Mouse (Mus musculus) forebrain, postnatal 0 days (tissue): Measurements from ENCODE around the gene Nfya. TPM values are rescaled to one million over a fixed set of nuclear protein-coding genes. Genes with fewer than 3 reads are reported as not detected.
"Not testable (repeated sequence)": the region's sequence is repeated elsewhere in the genome, so short reads cannot be mapped to it uniquely, and the experiment has no call there.

ENCODE experiments used
- ATAC-seq: fragments of 200-750 bp; cut with Nextera tagmentation; 2 replicates; pipeline ENCODE4 v1.8.0; 2017; ENCODE audit warnings: mild to moderate bottlenecking, moderate library complexity
- DNase-seq: peaks from one replicate; pipeline ENCODE4 v3.0.0-alpha.2; 2015
- H3K27ac ChIP-seq: fragments of 300-500 bp; sonication (generic); 2 replicates; pipeline ENCODE4 v1.5.1; 2014; ENCODE audit warnings: low read depth, mild to moderate bottlenecking, antibody characterized with exemption, low read length, moderate library complexity, mixed read lengths
- H3K27me3 ChIP-seq: fragments of 300-500 bp; sonication (generic); 2 replicates; pipeline ENCODE4 v1.6.1; 2014; ENCODE audit warnings: mild to moderate bottlenecking, low read length, mixed read lengths; ENCODE audit not compliant: insufficient read depth
- H3K36me3 ChIP-seq: fragments of 300-500 bp; sonication (generic); 2 replicates; pipeline ENCODE4 v1.6.1; 2014; ENCODE audit warnings: mild to moderate bottlenecking, moderate library complexity; ENCODE audit not compliant: insufficient read depth
- H3K4me1 ChIP-seq: fragments of 300-500 bp; sonication (generic); 2 replicates; pipeline ENCODE4 v1.6.1; 2014; ENCODE audit warnings: antibody characterized with exemption; ENCODE audit not compliant: insufficient read depth
- H3K4me2 ChIP-seq: fragments of 300-500 bp; sonication (generic); 2 replicates; pipeline ENCODE4 v1.6.1; 2014; ENCODE audit warnings: low read depth, mild to moderate bottlenecking, moderate library complexity
- H3K4me3 ChIP-seq: fragments of 300-500 bp; sonication (generic); 2 replicates; pipeline ENCODE4 v1.5.1; 2014; ENCODE audit warnings: low read depth, low read length, mixed read lengths
- H3K9ac ChIP-seq: fragments of 300-500 bp; sonication (generic); 2 replicates; pipeline ENCODE4 v1.6.1; 2014; ENCODE audit warnings: mild to moderate bottlenecking
- H3K9me3 ChIP-seq: fragments of 300-500 bp; sonication (generic); 2 replicates; pipeline ENCODE4 v1.6.1; 2016; ENCODE audit warnings: low read length
- CTCF ChIP-seq: sonication (generic); IDR thresholded peaks from 2 replicates; pipeline ENCODE4 v1.5.1; 2016; ENCODE audit warnings: antibody characterized with exemption, control low read depth, low read depth
- WGBS: fragments of 180-500 bp; shearing (Covaris S2); extraction: QIAGEN DNeasy Blood & Tissue Kit; methylation state at CpG from one replicate; pipeline ENCODE4 v1.1.7; 2014; 5-methylcytosine and 5-hydroxymethylcytosine counted together
- polyA plus RNA-seq: library from polyadenylated mRNA; unstranded; fragments of >200 nt; fragmentation: Nextera tagmentation; extraction: Ambion mirVana; gene quantifications from 2 replicates; pipeline ENCODE4 v1.2.1, GENCODE M21; 2015
- total RNA-seq: library from RNA; depleted of rRNA; stranded (reverse); fragments of >200 nt; gene quantifications from 2 replicates; pipeline ENCODE4 v1.2.3, GENCODE M21; 2014

Gene Nfya
- total and polyA plus RNA-seq, 2 experiments from 2014 or later = 6.6 to 35.0 TPM

DNA sequence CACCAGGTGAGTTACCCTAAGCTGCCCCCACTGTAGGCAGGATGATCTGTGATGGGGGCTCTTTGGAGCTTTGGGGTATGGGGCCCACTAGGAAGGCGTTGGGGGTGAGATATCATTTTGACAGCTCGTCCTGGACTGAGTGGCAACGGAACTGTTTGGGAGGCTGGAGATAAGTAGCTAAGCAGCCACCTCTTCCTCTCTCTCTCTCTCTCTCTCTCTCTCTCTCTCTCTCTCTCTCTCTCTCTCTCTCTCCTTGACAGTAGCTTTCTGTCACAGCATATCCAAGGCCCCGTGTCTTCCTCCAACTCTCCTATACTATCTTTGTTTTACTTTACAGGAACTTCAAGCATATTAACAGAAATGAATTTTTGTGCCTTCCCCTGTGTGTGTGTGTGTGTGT, 49.2 kb downstream of the Nfya start:
- 81% methylated on average over 4 of the region's 4 CpGs for WGBS
- no peak overlapping the region for H3K9ac ChIP-seq
- no peak overlapping the region for H3K27ac ChIP-seq
- H3K27me3 ChIP-seq = no peaks in the 10 kb centered on the region
- no peak overlapping the region for H3K4me2 ChIP-seq
- ATAC-seq (no peak), DNase-seq (no peak)
- peaks cover 3% of the 10 kb centered on the region; the same call in 1 of the 2 replicates for H3K4me1 ChIP-seq
- H3K9me3 ChIP-seq = no peaks in the 10 kb centered on the region
- H3K36me3 ChIP-seq = no peaks in the 10 kb centered on the region
- no peak for TF ChIP-seq CTCF
- H3K4me3 ChIP-seq = no peak overlapping the region

DNA sequence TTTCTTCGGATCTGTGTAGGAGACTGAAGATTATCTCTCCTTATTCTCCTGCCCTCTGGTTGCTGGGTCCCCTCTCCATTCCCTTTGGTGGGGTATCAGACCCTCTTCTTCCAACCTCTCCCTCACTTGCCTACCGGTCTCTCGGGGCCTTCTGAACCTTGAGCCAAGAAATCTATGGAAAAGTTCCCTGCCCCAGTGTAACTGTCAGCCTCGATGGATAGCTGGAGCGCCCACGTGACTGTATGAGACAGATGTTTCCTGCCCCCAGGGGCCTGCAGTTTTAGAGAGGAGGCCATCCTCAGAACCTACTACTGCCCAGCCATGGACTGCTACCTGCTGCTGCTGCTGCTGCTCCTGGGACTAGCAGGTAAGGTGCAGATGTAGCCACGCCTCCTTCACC, 50.1 kb downstream of the Nfya start, which contains the start of gene Treml1:
Gene Treml1, plus strand, starts transcription at position 301 of the 400 bp plus-strand sequence.
- ATAC-seq = no peak
- DNase-seq = no peak
- no peaks in the 10 kb centered on the region for H3K9me3 ChIP-seq
- H3K27me3 ChIP-seq = no peaks in the 10 kb centered on the region
- no peak for TF ChIP-seq CTCF
- no peak within 1 kb of the TSS for H3K4me3 ChIP-seq
- H3K9ac ChIP-seq = no peak within 1 kb of the TSS
- no peak within 1 kb of the TSS for H3K27ac ChIP-seq
- H3K36me3 ChIP-seq = no peaks in the 10 kb centered on the region
- WGBS = 81% methylated on average over 7 of the region's 7 CpGs
- H3K4me2 ChIP-seq = no peak within 1 kb of the TSS
- peaks cover 3% of the 10 kb centered on the region; the same call in 1 of the 2 replicates for H3K4me1 ChIP-seq

DNA sequence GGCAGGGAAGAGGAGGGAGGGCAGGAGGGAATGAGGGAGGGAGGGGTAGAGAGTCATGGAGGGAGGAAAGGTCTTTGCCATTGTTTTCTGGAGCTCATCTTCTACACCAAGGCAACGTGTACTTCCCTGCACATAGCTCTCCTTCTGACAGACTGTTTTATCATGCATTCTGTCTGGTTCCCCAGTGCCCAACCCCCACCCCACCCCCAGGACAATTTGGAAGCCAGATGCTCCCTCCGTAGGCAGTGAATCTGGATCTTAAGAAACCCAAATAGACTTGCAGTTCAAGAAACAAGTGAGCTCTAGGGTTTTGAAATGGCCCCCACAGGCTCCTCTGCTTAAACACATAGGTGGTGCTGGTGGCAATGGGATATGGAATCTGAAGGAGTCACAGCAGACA, 51.8 kb downstream of the Nfya start:
- Histone ChIP-seq H3K27ac (no peak overlapping the region), H3K9ac (no peak overlapping the region), H3K4me1 (0 out of 2 replicates have a peak, but pooled peaks cover under 1% of the 10 kb centered on the region), H3K9me3 (no peaks in the 10 kb centered on the region), H3K36me3 (no peaks in the 10 kb centered on the region), H3K4me3 (no peak overlapping the region), H3K27me3 (no peaks in the 10 kb centered on the region), H3K4me2 (no peak overlapping the region)
- WGBS = 36% methylated on average over 2 of the region's 2 CpGs
- DNase-seq (no peak), ATAC-seq (no peak)
- no peak for TF ChIP-seq CTCF

DNA sequence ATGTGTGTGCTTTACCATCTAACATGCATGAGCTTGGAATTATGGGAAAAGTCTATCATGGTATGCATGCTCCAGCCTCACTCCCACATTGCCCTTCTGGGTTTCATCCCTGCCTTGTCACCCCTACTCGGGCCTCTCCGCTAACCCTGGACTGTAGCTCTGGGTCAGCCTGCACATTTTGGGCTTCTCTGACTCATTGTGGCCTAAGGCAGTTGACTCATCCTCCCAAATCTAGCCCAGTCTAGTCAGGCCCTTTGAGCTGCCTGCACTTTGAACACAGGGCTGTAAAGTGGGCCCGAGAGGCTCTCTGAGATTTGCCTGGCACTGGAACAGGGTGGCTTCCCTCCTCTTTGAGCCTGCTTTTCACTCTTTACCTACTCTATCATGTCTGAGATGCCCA, 53.9 kb downstream of the Nfya start:
- 85% methylated on average over 3 of the region's 3 CpGs for WGBS
- H3K27ac ChIP-seq = no peak overlapping the region
- no peaks in the 10 kb centered on the region for H3K4me1 ChIP-seq
- no peaks in the 10 kb centered on the region for H3K36me3 ChIP-seq
- H3K9ac ChIP-seq = no peak overlapping the region
- ATAC-seq (no peak), DNase-seq (no peak)
- H3K9me3 ChIP-seq = no peaks in the 10 kb centered on the region
- no peak for TF ChIP-seq CTCF
- H3K4me3 ChIP-seq = no peak overlapping the region
- H3K27me3 ChIP-seq = no peaks in the 10 kb centered on the region
- no peak overlapping the region for H3K4me2 ChIP-seq

DNA sequence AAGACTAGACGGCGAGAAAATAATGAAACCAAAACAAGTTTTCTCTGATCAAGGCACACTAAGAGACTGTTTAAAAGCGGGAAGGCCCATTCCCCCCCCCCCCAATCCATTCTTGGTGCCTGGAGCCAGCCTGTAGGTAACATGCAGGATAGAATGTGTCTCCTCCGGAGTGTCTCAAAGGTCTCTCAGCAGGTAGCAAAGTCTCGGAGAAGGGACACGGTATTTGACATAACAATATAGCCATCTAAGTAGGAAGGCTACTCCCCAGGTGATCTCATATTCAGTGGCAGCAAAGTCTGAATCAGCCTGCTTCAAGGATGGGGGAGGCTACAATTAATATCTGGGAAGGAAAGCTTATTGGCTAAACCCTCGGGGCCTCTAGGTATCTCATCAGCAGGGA, 56.7 kb downstream of the Nfya start:
- not testable (repeated sequence) for H3K4me2 ChIP-seq, H3K27ac ChIP-seq, H3K4me3 ChIP-seq, DNase-seq, ATAC-seq, H3K9me3 ChIP-seq, H3K36me3 ChIP-seq, H3K27me3 ChIP-seq, H3K9ac ChIP-seq, H3K4me1 ChIP-seq
- WGBS = 66% methylated on average over 7 of the region's 7 CpGs

DNA sequence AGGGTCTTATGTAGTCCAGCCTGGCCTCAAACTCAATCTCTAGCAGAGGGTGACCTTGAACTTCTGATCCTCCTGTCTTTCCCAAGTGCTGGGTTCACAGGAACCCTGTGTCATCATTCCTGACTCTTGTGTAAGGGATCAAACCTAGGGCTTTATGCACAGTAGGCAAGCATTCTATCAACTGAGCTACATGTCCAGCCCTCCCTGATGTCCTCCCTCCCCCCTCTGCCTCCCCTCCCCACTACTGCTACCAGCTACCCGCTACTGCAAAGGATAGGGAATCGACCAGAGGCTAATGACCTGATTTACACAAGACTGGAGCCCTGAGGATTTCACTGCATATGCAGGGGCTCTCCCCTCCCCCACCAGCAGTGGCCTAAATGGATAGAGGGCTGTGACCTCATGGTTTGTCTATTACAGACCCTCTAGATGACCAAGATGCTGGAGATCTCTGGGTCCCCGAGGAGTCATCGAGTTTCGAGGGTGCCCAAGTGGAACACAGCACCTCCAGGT, 59.0 kb downstream of the Nfya start:
- Histone ChIP-seq H3K27me3 (no peaks in the 10 kb centered on the region), H3K4me3 (no peak overlapping the region), H3K27ac (no peak overlapping the region), H3K9me3 (no peaks in the 10 kb centered on the region), H3K36me3 (no peaks in the 10 kb centered on the region), H3K4me2 (no peak overlapping the region), H3K4me1 (no peaks in the 10 kb centered on the region), H3K9ac (no peak overlapping the region)
- DNase-seq (no peak), ATAC-seq (no peak)
- 65% methylated on average over 5 of the region's 5 CpGs for WGBS
- no peak for TF ChIP-seq CTCF

DNA sequence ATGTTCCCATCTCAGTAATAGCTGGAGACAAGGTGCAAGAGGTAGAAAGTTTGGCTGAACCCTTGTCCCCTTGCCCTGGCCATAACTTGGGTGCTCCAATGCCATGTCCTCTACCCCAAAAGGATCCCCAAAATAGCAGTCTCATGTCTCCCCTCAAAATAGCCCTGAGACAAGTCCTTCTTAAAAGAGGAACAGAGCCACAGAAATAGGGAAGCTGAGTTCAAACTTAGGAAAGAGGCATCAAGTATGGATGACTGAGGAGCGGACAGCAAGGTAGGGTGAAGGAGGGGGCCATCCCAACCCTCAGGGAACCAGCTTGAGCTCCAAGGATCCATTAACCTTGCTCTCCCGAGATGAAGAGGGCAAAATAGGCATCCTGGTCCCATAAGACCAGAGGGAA, 62.4 kb downstream of the Nfya start:
- H3K4me3 ChIP-seq = no peak overlapping the region
- H3K27ac ChIP-seq = no peak overlapping the region
- ATAC-seq (no peak), DNase-seq (no peak)
- H3K4me1 ChIP-seq = no peaks in the 10 kb centered on the region
- H3K27me3 ChIP-seq = no peaks in the 10 kb centered on the region
- no peak overlapping the region for H3K9ac ChIP-seq
- TF ChIP-seq CTCF = no peak
- 79% methylated on average over 2 of the region's 2 CpGs for WGBS
- no peak overlapping the region for H3K4me2 ChIP-seq
- no peaks in the 10 kb centered on the region for H3K9me3 ChIP-seq
- H3K36me3 ChIP-seq = no peaks in the 10 kb centered on the region
